Mouse (Mus musculus) v-Abl transformed pro-B cells (cell line): Measurements from ENCODE around the gene Mt1.

Source experiments
- in situ Hi-C, 2 experiments: fragments of 400-800 bp; cut with MboI; formaldehyde crosslinking; loops; one replicate each; pipeline ENCODE4 v1.15.1; 2025; ENCODE audit not compliant: unreplicated experiment in 2 of 2

Mt1 gene

GRCm38 (mm10) chr8:94194591-94195223, 15.8 kb downstream of the Mt1 start:
- in situ Hi-C loops, result loop anchor here (5.0 to 25.0 kb wide), 4 partner anchors 92 to 1832 kb away; partner anchors contain the start of genes Irx5 (in 1 of the 2), Nudt21 (in 1 of the 2) and Ogfod1 (in 1 of the 2)

GRCm38 (mm10) chr8:94199202-94199869, 20.5 kb downstream of the Mt1 start:
- in situ Hi-C loops, result loop anchor here (10.0 to 25.0 kb wide), 3 partner anchors 165 to 1837 kb away; partner anchors contain the start of genes Irx5 (in 1 of the 2), Nudt21 (in 1 of the 2) and Ogfod1 (in 1 of the 2)

- in situ Hi-C loops, result loop anchor here (5.0 to 25.0 kb wide), 5 partner anchors 37 to 1192 kb away; partner anchors contain the start of gene Ces1c (in 1 of the 2)
These were observed 25.2 kb downstream of the Mt1 start for GRCm38 (mm10) chr8:94204043-94204442.

GRCm38 (mm10) chr8:94205736-94206135, 26.9 kb downstream of the Mt1 start:
- in situ Hi-C loops, result loop anchor here (5.0 to 25.0 kb wide), 4 partner anchors 101 to 1068 kb away; partner anchors contain the start of gene Ces1c (in 1 of the 2)

DNA sequence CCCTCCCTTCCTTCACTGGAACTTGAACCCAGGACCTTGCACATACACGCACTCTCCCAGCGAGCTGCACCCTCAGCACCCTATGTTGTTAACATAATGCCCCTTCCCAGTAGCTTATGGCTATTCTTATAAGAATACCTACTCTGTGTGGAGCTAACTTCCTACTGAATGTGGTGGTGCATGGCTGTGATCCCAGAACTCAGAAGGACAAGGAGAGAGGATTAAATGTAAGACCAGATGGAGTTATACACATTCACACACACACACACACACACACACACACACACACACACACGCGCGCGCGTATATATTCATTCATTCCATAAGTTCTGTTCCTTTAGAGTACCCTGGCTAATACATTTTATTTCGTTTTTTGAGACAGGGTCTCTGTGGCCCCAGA, 27.4 kb downstream of the Mt1 start:
- in situ Hi-C loops, result loop anchor here (5.0 to 25.0 kb wide), 4 partner anchors 101 to 1069 kb away; partner anchors contain the start of gene Ces1c (in 1 of the 2)

DNA sequence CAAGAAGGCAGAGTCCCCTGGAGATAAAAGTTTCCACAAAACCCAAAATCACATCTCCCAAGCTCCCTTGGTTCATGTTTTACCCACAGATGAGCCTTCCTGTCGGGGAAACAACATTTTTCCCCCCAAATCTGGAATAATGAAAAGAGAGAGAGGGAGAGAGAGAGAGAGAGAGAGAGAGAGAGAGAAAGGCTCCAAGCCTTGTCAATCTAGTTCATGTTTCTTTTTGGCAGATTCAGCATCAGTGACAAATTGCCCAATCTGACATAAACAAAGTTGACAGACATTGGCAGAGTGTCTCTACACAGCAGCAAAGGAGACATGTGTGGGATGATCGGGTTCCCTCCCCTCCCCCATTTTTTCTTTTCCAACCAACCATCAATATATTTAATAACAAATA, 28.6 kb downstream of the Mt1 start:
- in situ Hi-C loops, result loop anchor here (5.0 to 25.0 kb wide), 4 partner anchors 103 to 1070 kb away; partner anchors contain the start of gene Ces1c (in 1 of the 2)

- in situ Hi-C loops, result loop anchor here (5.0 to 25.0 kb wide), 4 partner anchors 105 to 1072 kb away; partner anchors contain the start of gene Ces1c (in 1 of the 2)
These were observed 30.8 kb downstream of the Mt1 start for GRCm38 (mm10) chr8:94209639-94210038.

- in situ Hi-C loops, result loop anchor here in 1 of 2 experiments (25.0 kb wide), 1 partner anchor 1073 kb away; the partner anchor contains the start of gene Ces1c
These were observed 31.3 kb downstream of the Mt1 start for GRCm38 (mm10) chr8:94210225-94210624.

DNA sequence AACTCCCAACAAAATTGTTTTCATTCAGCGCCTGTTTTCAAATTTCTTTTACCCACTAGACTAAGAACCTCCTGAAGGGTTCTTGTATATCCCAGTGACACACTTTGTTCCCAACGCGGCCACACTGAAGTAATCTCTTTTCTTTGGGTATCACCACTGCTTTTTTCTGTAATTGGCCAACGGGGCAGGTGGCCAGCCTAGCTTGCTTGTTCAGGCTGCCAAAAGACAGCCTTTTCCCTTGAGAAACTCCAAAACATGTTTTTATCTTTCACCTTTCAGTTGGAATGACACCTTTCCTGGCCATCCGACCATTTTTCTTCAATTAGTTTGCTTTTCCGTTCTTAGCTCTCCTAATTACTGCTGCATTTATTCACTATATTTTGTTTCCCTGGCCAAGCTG, 34.9 kb downstream of the Mt1 start:
- in situ Hi-C loops, result loop anchor here in 1 of 2 experiments (25.0 kb wide), 1 partner anchor 1077 kb away; the partner anchor contains the start of gene Ces1c

GRCm38 (mm10) chr8:94214252-94215173, 35.6 kb downstream of the Mt1 start, which contains the start of gene Nup93:
Gene Nup93 (plus strand): TSS chr8:94214564.
- in situ Hi-C loops, result loop anchor here in 1 of 2 experiments (25.0 kb wide), 1 partner anchor 1077 kb away; the partner anchor contains the start of gene Ces1c

GRCm38 (mm10) chr8:94227381-94227939, 48.6 kb downstream of the Mt1 start:
- in situ Hi-C loops, result no loop called here
